In genomic region chr1:51747494-51747893, GRCm38 (mm10) we compare ENCODE assay signal across 8 mouse cellular contexts.
DNase-seq lines count a peak whose midpoint lies in the region; ATAC-seq and TF ChIP-seq lines count a peak whose summit lies in the region.

No protein-coding gene starts in this region.

- DNase-seq in kidney, adult 8-10 months, result no peak
- DNase-seq in ZHBTc4 (ENCODE audit: low read depth, low spot score), result peak; percentile 90
- DNase-seq in gastrocnemius, adult 2 months, result peak; percentile 72
- no peak for DNase-seq in spleen, postnatal 36 days (ENCODE audit: low spot score in 2 of 2)
- DNase-seq in cerebellum, adult 8-10 months, result no peak

- no peak for TF ChIP-seq CTCF in gastrocnemius, adult 2 months (IDR thresholded peaks at IDR 0.05)

- 26% methylated on average over 12 of the region's 12 CpGs for WGBS in kidney, embryonic 16.5 days
- 21% methylated on average over 12 of the region's 12 CpGs for WGBS in intestine, embryonic 16.5 days
- WGBS in midbrain, embryonic 15.5 days, result 23% methylated on average over 12 of the region's 12 CpGs

- H3K4me1 ChIP-seq in kidney, embryonic 16.5 days (ENCODE audit: insufficient read depth, low read length), result peaks cover 9% of the 10 kb centered on the region
- H3K4me1 ChIP-seq in intestine, embryonic 16.5 days (ENCODE audit: control insufficient read depth, insufficient read depth, low read length), result peaks cover 7% of the 10 kb centered on the region
- H3K4me1 ChIP-seq in midbrain, embryonic 15.5 days, result peaks cover 10% of the 10 kb centered on the region; the same call in 1 of the 2 replicates

- H3K27me3 ChIP-seq in kidney, embryonic 16.5 days (ENCODE audit: insufficient read depth, low read length), result no peaks in the 10 kb centered on the region
- H3K27me3 ChIP-seq in intestine, embryonic 16.5 days (replicated peaks; ENCODE audit: control insufficient read depth, insufficient read depth, low read length), result no peaks in the 10 kb centered on the region
- H3K27me3 ChIP-seq in midbrain, embryonic 15.5 days (replicated peaks), result no peaks in the 10 kb centered on the region

- H3K4me3 ChIP-seq in kidney, embryonic 16.5 days (ENCODE audit: low read length), result no peak overlapping the region
- H3K4me3 ChIP-seq in gastrocnemius, adult 2 months, result no peak overlapping the region
- no peak overlapping the region for H3K4me3 ChIP-seq in intestine, embryonic 16.5 days (ENCODE audit: low read length)
- H3K4me3 ChIP-seq in midbrain, embryonic 15.5 days, result no peak overlapping the region

- H3K9ac ChIP-seq in kidney, embryonic 16.5 days (replicated peaks; ENCODE audit: low read length), result no peak overlapping the region
- no peak overlapping the region for H3K9ac ChIP-seq in intestine, embryonic 16.5 days (ENCODE audit: low read depth, low read length)
- no peak overlapping the region for H3K9ac ChIP-seq in midbrain, embryonic 15.5 days

- H3K4me2 ChIP-seq in kidney, embryonic 16.5 days (replicated peaks; ENCODE audit: low read depth, low read length), result no peak overlapping the region
- H3K4me2 ChIP-seq in intestine, embryonic 16.5 days (ENCODE audit: low read depth, low read length), result no peak overlapping the region
- no peak overlapping the region for H3K4me2 ChIP-seq in midbrain, embryonic 15.5 days

- peak; percentile 70; the same call in 1 of the 2 replicates for ATAC-seq in kidney, embryonic 16.5 days (ENCODE audit: low FRiP score, low TSS enrichment)
- peak; percentile 66; the same call in 1 of the 2 replicates for ATAC-seq in intestine, embryonic 16.5 days
- 0 out of 2 replicates have a peak, but pooled peaks have one; percentile 49 for ATAC-seq in midbrain, embryonic 15.5 days (replicated peaks)

- no peaks in the 10 kb centered on the region for H3K9me3 ChIP-seq in kidney, embryonic 16.5 days (ENCODE audit: low read length)
- no peaks in the 10 kb centered on the region for H3K9me3 ChIP-seq in intestine, embryonic 16.5 days (ENCODE audit: control insufficient read depth, low read length)
- H3K9me3 ChIP-seq in midbrain, embryonic 15.5 days, result no peaks in the 10 kb centered on the region

- H3K36me3 ChIP-seq in kidney, embryonic 16.5 days (ENCODE audit: insufficient read depth, low read length), result peaks cover 4% of the 10 kb centered on the region; the same call in 1 of the 2 replicates
- H3K36me3 ChIP-seq in intestine, embryonic 16.5 days (ENCODE audit: control insufficient read depth, insufficient read depth, low read length), result no peaks in the 10 kb centered on the region
- no peaks in the 10 kb centered on the region for H3K36me3 ChIP-seq in midbrain, embryonic 15.5 days (replicated peaks)

- intact Hi-C loops in gastrocnemius, adult 2 months (cut with DNase I), result no loop called here

- no peak overlapping the region for H3K27ac ChIP-seq in kidney, embryonic 16.5 days (ENCODE audit: low read length)
- H3K27ac ChIP-seq in gastrocnemius, adult 2 months, result peak overlapping the region; percentile 61
- H3K27ac ChIP-seq in intestine, embryonic 16.5 days (ENCODE audit: low read length), result no peak overlapping the region
- H3K27ac ChIP-seq in midbrain, embryonic 15.5 days, result no peak overlapping the region

Comparison
In these comparisons a context has a peak if more than half of its experiments do, and no peak if none do; other contexts are left out.
1. DNase-seq: peak in ZHBTc4 (single experiment) and gastrocnemius, adult 2 months (single experiment); none in kidney, adult 8-10 months (0 of 2), spleen, postnatal 36 days (0 of 2) and cerebellum, adult 8-10 months (single experiment).
2. Peak in every context shown above with its lines, with median percentiles within 50 percentile points of each other: ATAC-seq.